Mouse (Mus musculus) 416B (cell line): ENCODE results near the gene Trpm2.

ENCODE experiments used
- DNase-seq: peaks from one replicate; pipeline ENCODE4 v3.0.0; 2011; ENCODE audit warnings: low read depth

Trpm2 gene

DNA sequence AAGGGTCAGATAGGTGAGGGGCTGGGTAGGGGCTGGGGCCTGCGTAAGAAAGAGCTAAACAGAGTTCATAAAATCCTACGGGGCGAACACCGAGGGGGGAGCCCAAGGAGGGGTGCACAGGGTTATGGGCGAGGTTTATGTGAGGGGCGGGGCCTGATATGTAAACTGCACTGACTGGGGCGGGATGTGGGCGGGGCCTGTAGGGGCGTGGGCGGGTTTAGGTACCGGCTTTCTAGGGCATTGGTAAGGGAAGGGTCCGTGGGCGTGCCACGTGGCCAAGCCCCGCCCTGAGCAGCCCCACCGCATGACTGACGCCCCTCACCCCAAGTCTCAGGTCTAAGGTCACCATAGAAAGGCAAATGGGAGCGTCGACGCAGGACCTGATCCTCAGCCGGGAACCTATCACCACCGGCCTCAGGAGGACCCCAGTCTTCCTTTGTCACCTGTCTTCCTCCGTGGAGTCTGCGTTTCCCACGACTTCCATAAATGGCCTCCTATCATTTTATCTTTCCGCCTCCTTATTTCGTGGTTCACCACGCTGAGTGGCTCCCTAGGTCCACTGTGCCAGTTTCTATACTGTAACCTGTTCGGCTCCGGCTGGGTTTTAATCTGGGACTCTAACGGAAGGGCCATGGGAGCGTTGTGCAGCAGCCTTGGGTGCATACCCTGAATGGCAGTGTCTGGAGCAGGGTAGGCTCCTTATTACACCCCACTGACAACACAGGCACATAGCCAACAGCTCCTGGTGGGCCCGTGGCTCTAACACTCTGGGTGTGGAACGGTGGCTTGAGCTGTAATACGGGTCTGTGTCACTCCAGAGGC, 67.3 kb downstream of the Trpm2 start:
- DNase-seq = no peak

- no peak for DNase-seq
Observed at GRCm38 (mm10) chr10:77902211-77902893, 68.0 kb downstream of the Trpm2 start, which contains the start of gene Lrrc3. Gene Lrrc3 (minus strand): TSS chr10:77902536.

GRCm38 (mm10) chr10:77901871-77902210, 68.5 kb downstream of the Trpm2 start:
- DNase-seq = no peak

GRCm38 (mm10) chr10:77900903-77901818, 69.2 kb downstream of the Trpm2 start:
- DNase-seq = no peak

DNA sequence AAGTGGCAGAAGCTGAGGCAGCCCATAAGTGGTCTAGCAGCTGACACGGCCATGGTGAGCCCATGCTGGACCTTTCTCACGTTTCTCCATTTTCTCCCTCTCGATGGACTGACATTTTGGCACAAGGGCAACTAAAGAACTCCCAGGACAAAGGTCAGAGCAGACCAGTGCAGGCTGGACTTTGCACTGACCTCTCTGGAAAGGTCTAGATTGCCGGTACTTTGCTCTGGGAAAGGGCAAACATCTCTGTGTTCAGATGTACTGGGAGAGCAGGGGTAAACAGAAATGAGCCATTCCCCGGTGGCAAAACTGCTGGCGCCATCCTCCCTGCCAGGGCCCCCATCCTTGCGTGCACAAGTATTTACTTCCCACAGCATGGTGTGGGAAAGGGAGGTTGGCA, 70.2 kb downstream of the Trpm2 start:
- DNase-seq = no peak

GRCm38 (mm10) chr10:77895562-77895961, 74.8 kb downstream of the Trpm2 start:
- no peak for DNase-seq

GRCm38 (mm10) chr10:77890987-77891565, 79.3 kb downstream of the Trpm2 start:
- DNase-seq = no peak

DNA sequence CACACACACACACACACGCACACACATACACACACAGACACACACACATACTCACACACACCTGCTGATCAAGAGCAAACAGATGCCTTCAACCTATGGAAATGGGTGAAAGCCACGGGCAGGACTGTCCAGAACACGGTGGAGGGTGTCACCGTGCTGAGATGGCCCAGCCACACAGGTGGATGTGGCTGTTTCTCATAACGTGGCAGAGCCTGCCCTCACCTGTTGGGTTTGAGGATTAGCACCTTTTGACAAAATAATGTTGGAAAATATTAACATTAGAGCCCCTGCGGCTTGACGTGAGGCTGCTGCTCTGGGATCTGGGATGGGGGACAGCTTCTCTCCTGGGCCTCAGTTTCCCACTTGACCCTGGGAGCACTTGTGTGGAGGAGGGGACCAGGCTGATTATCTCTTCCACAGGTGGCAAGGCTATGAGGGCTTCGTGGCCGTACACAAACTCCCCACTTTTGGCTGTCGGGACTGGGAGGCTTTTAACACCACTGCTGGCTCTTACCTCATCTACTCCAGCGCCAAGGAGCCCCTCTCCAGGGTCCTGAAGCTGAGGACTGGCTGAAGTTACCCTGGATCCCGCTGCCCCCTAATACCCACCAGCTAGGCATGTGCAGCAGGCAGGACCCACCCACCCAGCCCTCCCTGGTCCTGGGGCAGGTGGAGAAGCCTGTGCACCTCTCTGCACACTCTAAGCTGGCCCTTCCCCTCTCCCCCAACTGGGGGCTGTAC, 84.2 kb downstream of the Trpm2 start:
- no peak for DNase-seq

- DNase-seq = no peak
Observed at GRCm38 (mm10) chr10:77882553-77882952, 87.8 kb downstream of the Trpm2 start.

DNA sequence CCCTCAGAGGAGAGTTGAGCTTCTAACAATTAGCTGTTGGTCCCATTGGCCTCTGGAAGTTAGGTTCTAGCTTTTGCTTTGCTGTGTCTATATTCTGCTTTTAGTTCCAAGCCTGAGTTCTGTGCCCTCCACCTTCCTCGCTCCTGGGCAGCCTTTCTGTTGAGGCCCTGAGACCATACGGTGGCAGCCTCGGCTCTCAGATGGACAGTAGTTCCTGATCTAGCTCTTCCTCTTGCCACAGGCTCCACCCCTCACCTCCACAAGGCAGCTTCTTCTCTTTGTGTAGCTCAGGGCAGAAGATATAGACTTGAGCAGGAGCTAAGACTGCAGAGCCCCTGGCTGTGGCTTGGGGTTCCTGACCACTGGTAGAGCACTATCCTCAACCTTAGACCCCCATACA, 90.1 kb downstream of the Trpm2 start:
- peak; percentile 34 for DNase-seq

- DNase-seq = peak; percentile 15
Observed at GRCm38 (mm10) chr10:77878985-77879384, 91.4 kb downstream of the Trpm2 start.

DNA sequence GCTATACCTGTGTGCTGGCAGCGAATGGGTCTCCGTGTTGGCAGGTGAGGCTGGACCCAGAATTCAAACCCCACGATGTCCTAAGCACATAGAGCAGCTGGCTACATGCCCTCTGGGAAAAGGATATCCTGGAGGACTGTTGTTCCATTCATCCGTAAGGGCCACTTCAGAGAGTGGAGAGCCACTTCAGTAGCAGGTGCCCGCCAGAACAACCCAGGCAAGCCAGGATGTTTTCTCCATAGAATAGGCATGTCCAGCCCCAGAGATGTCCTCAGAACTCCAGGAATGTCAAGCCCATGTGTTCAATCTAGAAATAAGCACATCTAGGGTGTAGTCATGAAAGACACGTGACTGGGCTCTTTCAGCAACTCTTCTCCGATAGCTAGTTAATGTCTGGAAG, 100.7 kb downstream of the Trpm2 start:
- DNase-seq = no peak

DNA sequence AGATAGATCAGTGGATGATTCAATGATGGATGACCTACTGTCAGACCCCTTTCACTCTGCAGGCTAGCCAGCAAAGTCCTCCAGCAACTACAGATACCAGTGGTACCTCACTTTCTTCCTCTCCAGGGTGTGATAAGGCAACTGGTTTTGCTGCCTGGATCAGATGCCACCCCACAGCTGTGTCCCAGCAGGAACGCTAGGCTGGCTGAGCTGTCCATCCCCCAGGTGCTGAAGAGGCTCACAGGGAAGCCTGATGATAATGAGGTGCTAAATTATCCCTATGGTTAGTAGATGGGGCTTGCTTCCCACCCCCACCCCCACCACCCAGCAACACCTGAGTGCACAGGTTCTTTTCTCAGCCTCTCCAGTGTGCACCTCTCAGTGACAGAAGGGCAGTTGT, 102.8 kb downstream of the Trpm2 start:
- DNase-seq = no peak

DNA sequence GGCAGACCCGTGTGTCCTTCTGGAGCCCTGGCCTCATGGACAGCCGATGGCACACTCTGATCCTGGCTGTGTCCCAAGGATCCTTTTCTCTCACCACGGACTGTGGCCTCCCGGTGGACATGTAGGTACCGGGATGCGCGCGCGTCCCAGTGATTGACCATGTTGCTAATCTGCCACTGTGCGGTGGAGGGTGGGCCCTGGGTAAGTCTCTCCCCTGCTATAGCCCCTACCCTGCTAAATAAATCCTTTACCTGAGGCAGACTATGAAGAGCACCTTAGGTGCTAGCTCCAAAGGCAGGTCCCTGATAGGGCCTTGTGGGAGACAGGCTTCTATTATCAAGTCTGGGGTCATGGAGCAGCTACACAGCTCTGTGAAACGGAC, 105.6 kb downstream of the Trpm2 start:
- no peak for DNase-seq

GRCm38 (mm10) chr10:77864067-77864761, 106.1 kb downstream of the Trpm2 start:
- peak; percentile 48 for DNase-seq

DNA sequence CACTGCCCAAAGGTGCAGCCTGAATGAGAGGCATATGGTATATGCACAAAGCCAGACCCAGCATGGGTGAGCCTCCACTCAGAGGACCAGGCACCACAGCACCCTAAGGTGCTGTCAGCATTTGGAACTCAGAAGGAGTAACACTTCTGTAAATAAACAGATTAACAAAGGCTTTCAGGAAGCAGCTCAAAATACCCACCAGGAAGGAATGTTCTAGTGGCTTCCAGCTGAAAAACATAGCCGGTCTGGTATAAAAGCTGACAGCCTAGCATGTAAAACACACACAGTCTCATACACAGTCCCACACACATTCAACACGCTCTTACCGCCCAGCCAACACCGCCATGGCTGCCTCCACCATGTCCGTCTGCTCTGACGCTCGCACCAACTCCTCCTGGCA, 108.7 kb downstream of the Trpm2 start, which contains the start of gene Gm3285:
Gm3285 (plus strand) TSS at position 301 of the 400 bp plus-strand sequence.
- DNase-seq = no peak
